Mouse (Mus musculus) olfactory bulb, adult 2 months (tissue): ENCODE measurements around the gene Ftsj3.

ENCODE experiments used
- CTCF ChIP-seq: fragments of 200-500 bp; IDR thresholded peaks from 2 replicates; pipeline ENCODE4 v1.5.1; 2012; ENCODE audit warnings: low read depth, mild to moderate bottlenecking, low read length, moderate library complexity; ENCODE audit not compliant: insufficient read depth
- POLR2A ChIP-seq: fragments of 200-500 bp; IDR thresholded peaks from 2 replicates; pipeline ENCODE4 v1.6.1; 2012; ENCODE audit warnings: mild to moderate bottlenecking, low read depth, low read length, moderate library complexity; ENCODE audit not compliant: insufficient read depth

- TF ChIP-seq POLR2A, result no peak
- no peak for TF ChIP-seq CTCF
Observed at GRCm38 (mm10) chr11:106286987-106287386, 31.1 kb upstream of the Ftsj3 start.
